In the genomic region with DNA sequence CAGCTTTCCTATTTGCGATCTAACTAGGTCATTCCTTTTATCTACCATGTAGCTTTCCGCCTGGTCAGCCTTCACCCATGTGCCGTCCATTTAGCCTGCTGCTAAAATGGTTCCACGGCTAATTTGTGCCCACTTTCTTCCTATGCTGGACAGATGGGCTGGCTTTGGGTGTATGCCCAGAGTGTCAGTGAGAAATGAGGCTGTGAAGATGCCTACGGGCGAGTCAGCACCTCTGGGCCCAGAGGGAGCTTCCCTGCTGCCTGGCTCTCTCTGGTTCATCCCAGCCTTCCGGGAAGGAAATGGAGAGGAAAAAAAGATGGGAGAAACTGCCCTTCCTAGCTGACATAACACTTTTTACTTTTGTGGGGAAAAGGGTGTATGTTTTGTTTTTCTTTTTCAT, we compare ENCODE assay signal across 27 mouse cellular contexts. TPM values are rescaled to one million over a fixed set of nuclear protein-coding genes. Genes with fewer than 3 reads are reported as not detected.
DNase-seq lines count a peak whose midpoint lies in the region; TF ChIP-seq lines count a peak whose summit lies in the region.
"Had no signal": no experiment of that assay in that cellular context is flagged by ENCODE, and none has a peak within 500 bp of the region (broad histone marks: within the 10 kb centered on the region; RNA-seq: fewer than 3 reads in every experiment).

No protein-coding gene starts in this region.

- H3K27me3 ChIP-seq in thymus, adult 2 months (ENCODE audit: control insufficient read depth, insufficient read depth, low read length), result no peaks in the 10 kb centered on the region
- H3K27me3 ChIP-seq: embryonic facial prominence, embryonic 13.5 days; forebrain, embryonic 15.5 days had no signal

- whole genome bisulfite sequencing in thymus, adult 2 months, result 89% methylated on average over 7 of the region's 7 CpGs

- peak; percentile 23 to 41 for DNase-seq in cerebellum, postnatal 14 days
- no peak for DNase-seq in cerebellum, postnatal 36 days
- DNase-seq in 3134 (ENCODE audit: extremely low read depth, insufficient read length, low spot score), result peak; percentile 65
- peak; percentile 75 for DNase-seq in MN1 (ENCODE audit: low spot score)
- DNase-seq in brain, adult 2 months (ENCODE audit: low read depth, low spot score), result peak; percentile 37
- no peak for DNase-seq in thymus, adult 2 months
- no peak for DNase-seq in lung, postnatal 36 days
- DNase-seq: adrenal gland, adult 8-10 months; adrenal gland, postnatal 25 days; cerebellum, adult 11 months; cerebellum, adult 2 months; cerebellum, postnatal 25 days; embryo, embryonic 11 days; gastrocnemius, postnatal 25 days; heart, adult 18-20 months; heart, postnatal 10 days; heart, postnatal 36 days had no signal

- TF ChIP-seq POLR2A in thymus, adult 2 months (IDR thresholded peaks at IDR 0.05; ENCODE audit: control insufficient read depth, extremely low read depth, insufficient read depth, low read length, poor library complexity), result no peak

- H3K27ac ChIP-seq in thymus, adult 2 months (ENCODE audit: control insufficient read depth, insufficient read depth, low read length), result no peak overlapping the region
- H3K27ac ChIP-seq: embryonic facial prominence, embryonic 10.5 days; embryonic facial prominence, embryonic 13.5 days; forebrain, embryonic 12.5 days; forebrain, embryonic 15.5 days; heart, embryonic 15.5 days; hindbrain, embryonic 10.5 days; hindbrain, embryonic 13.5 days had no signal

- no peak for TF ChIP-seq CTCF in thymus, adult 2 months (IDR thresholded peaks at IDR 0.05; ENCODE audit: borderline replicate concordance, control insufficient read depth, extremely low read depth, insufficient read depth, low read length, poor library complexity)

- no peaks in the 10 kb centered on the region for H3K4me1 ChIP-seq in thymus, adult 2 months (replicated peaks; ENCODE audit: control insufficient read depth, insufficient read depth, low read length)
- H3K4me1 ChIP-seq: forebrain, embryonic 12.5 days; heart, embryonic 15.5 days had no signal

- H3K4me3 ChIP-seq in thymus, adult 2 months (ENCODE audit: control insufficient read depth, insufficient read depth, low read length), result no peak overlapping the region
- H3K4me3 ChIP-seq: embryonic facial prominence, embryonic 10.5 days; embryonic facial prominence, embryonic 13.5 days; erythroblast, embryonic 14.5 days; forebrain, embryonic 12.5 days; forebrain, embryonic 15.5 days; heart, embryonic 12.5 days; heart, embryonic 15.5 days; hindbrain, embryonic 10.5 days; hindbrain, embryonic 13.5 days had no signal

- H3K36me3 ChIP-seq in thymus, adult 2 months (ENCODE audit: control insufficient read depth, insufficient read depth, low read length), result no peaks in the 10 kb centered on the region
- H3K36me3 ChIP-seq: embryonic facial prominence, embryonic 10.5 days; embryonic facial prominence, embryonic 13.5 days; forebrain, embryonic 12.5 days; forebrain, embryonic 15.5 days; heart, embryonic 12.5 days; heart, embryonic 15.5 days; hindbrain, embryonic 10.5 days; hindbrain, embryonic 13.5 days had no signal

RNA-seq across cellular contexts. Expression of a gene that starts 36.1 kb away (rescaled TPM):
- polyA plus RNA-seq in thymus, adult 2 months (2012; rRNA removed), result 0.19 and 0.24 TPM in 2 replicates
- polyA plus RNA-seq: erythroblast, embryonic 14.5 days; heart, embryonic 12.5 days; heart, embryonic 15.5 days; intestine, postnatal 0 days had no signal

Comparison
In these comparisons a context has a peak if more than half of its experiments do, and no peak if none do; other contexts are left out.
1. DNase-seq: peak in cerebellum, postnatal 14 days (2 of 2), 3134 (single experiment), MN1 (single experiment) and brain, adult 2 months (single experiment); none in cerebellum, postnatal 36 days (0 of 2), thymus, adult 2 months (single experiment) and lung, postnatal 36 days (single experiment).